Mouse (Mus musculus): ENCODE measurements at regions not wholly inside any gene's neighbourhood (a gene's known extent, or its start where the extent isn't known, plus 50 kb on each side); places are given as distances from the start of the nearest gene placed in this dataset.

DNA sequence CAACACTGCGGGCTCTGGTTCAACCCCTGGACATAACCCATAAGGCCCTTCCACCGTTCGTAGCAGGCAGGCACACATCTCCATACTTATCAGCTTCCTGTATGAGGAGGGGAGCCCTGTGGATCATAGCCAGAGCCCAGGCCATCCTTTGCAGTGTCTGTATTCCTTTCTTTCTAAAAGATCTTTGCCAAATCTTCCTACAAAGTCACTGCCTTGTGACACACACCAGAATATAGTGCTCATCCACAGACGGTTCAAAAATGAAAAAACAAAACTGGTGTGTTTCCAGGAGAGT, 152.9 kb downstream of the Adamts15 start:
- TF ChIP-seq POLR2A (IDR thresholded peaks at IDR 0.05; ENCODE audit: insufficient read depth, low read depth, low read length) = no peak
- no peak for TF ChIP-seq CTCF (IDR thresholded peaks at IDR 0.05; ENCODE audit: insufficient read depth, low read depth, low read length)

Data from olfactory bulb, adult 2 months (tissue).